Mouse (Mus musculus) right cerebral cortex, adult 18-20 months (tissue): ENCODE results near the gene Gnl3l.

Experiments used
- DNase-seq: peaks from one replicate; pipeline ENCODE4 v3.0.0; 2022; ENCODE audit warnings: mixed read lengths

Gene Gnl3l

GRCm38 (mm10) chrX:151016938-151017877 lies at the start of gene Gnl3l:
Gene Gnl3l, minus strand, starts transcription at chrX:151017322.
- DNase-seq, result peak; percentile 89

GRCm38 (mm10) chrX:151066071-151066666 lies 49.0 kb upstream of the Gnl3l start:
- DNase-seq, result no peak

GRCm38 (mm10) chrX:151061615-151062299 lies 44.6 kb upstream of the Gnl3l start:
- DNase-seq, result no peak

GRCm38 (mm10) chrX:151059346-151059745 lies 42.2 kb upstream of the Gnl3l start:
- DNase-seq, result no peak

GRCm38 (mm10) chrX:151055559-151055958 lies 38.4 kb upstream of the Gnl3l start:
- no peak for DNase-seq

GRCm38 (mm10) chrX:151054489-151054888 lies 37.4 kb upstream of the Gnl3l start:
- DNase-seq, result no peak

GRCm38 (mm10) chrX:151050337-151050736 lies 33.2 kb upstream of the Gnl3l start:
- peak; percentile 75 for DNase-seq

GRCm38 (mm10) chrX:151049661-151050215 lies 32.6 kb upstream of the Gnl3l start:
- DNase-seq, result no peak

- DNase-seq, result no peak
Observed at GRCm38 (mm10) chrX:151047431-151048058, 30.4 kb upstream of the Gnl3l start.

- peak; percentile 79 for DNase-seq
Observed at GRCm38 (mm10) chrX:151046777-151047430, 29.8 kb upstream of the Gnl3l start.

GRCm38 (mm10) chrX:151046321-151046720 lies 29.2 kb upstream of the Gnl3l start:
- no peak for DNase-seq

GRCm38 (mm10) chrX:151045850-151046249 lies 28.7 kb upstream of the Gnl3l start, which contains the start of gene Fgd1:
Gene Fgd1, plus strand, starts transcription at chrX:151046150.
- no peak for DNase-seq

GRCm38 (mm10) chrX:151041223-151041622 lies 24.1 kb upstream of the Gnl3l start:
- DNase-seq, result no peak

- DNase-seq, result no peak
Observed at GRCm38 (mm10) chrX:151031400-151031799, 14.3 kb upstream of the Gnl3l start.

- no peak for DNase-seq
Observed at GRCm38 (mm10) chrX:151018798-151019197, 1.7 kb upstream of the Gnl3l start.

- DNase-seq, result no peak
Observed at GRCm38 (mm10) chrX:151017897-151018296, 775 bp upstream of the Gnl3l start.

- DNase-seq, result peak; percentile 67
Observed at GRCm38 (mm10) chrX:150996775-150997174, 20.3 kb downstream of the Gnl3l start.

GRCm38 (mm10) chrX:150981621-150982020 lies 35.5 kb downstream of the Gnl3l start:
- DNase-seq, result peak; percentile 9

GRCm38 (mm10) chrX:150975424-150975823 lies 41.7 kb downstream of the Gnl3l start:
- no peak for DNase-seq

GRCm38 (mm10) chrX:150963027-150963426 lies 54.1 kb downstream of the Gnl3l start:
- no peak for DNase-seq

GRCm38 (mm10) chrX:150960702-150961101 lies 56.4 kb downstream of the Gnl3l start:
- DNase-seq, result no peak
